Mouse (Mus musculus) C2C12 (cell line): ENCODE results near the gene Fgd6. TPM values are rescaled to one million over a fixed set of nuclear protein-coding genes. Genes with fewer than 3 reads are reported as not detected.

ENCODE experiments used
- H3K27me3 ChIP-seq: one replicate; pipeline ENCODE4 v1.6.1; 2011; ENCODE audit not compliant: control insufficient read depth, insufficient read depth, insufficient read length
- H3K36me3 ChIP-seq: one replicate; pipeline ENCODE4 v1.6.1; 2011; ENCODE audit not compliant: control insufficient read depth, insufficient read depth
- H3K4me3 ChIP-seq: one replicate; pipeline ENCODE4 v1.5.1; 2011; ENCODE audit warnings: mild to moderate bottlenecking, control low read depth; ENCODE audit not compliant: poor library complexity, insufficient read depth, severe bottlenecking
- H3K79me2 ChIP-seq: one replicate; pipeline ENCODE4 v1.6.1; 2011; ENCODE audit not compliant: control insufficient read depth, insufficient read depth
- H3K79me3 ChIP-seq: one replicate; pipeline ENCODE4 v1.6.1; 2011; ENCODE audit warnings: low read depth, control low read depth
- H3ac ChIP-seq: one replicate; pipeline ENCODE3; 2011; ENCODE audit warnings: low read depth; ENCODE audit not compliant: control insufficient read depth, insufficient read length
- CEBPB ChIP-seq: IDR thresholded peaks from one replicate; pipeline ENCODE4 v1.6.1; 2011; ENCODE audit warnings: low read depth, mild to moderate bottlenecking, control low read depth, moderate library complexity
- CTCF ChIP-seq: IDR thresholded peaks from one replicate; pipeline ENCODE4 v1.5.1; 2011; ENCODE audit not compliant: control insufficient read depth, insufficient read depth, insufficient read length
- FOSL1 ChIP-seq: IDR thresholded peaks from one replicate; pipeline ENCODE4 v1.8.0; 2011; ENCODE audit warnings: mild to moderate bottlenecking, low read length; ENCODE audit not compliant: poor library complexity, insufficient read depth, severe bottlenecking
- MAX ChIP-seq: IDR thresholded peaks from one replicate; pipeline ENCODE4 v1.6.1; 2011; ENCODE audit warnings: mild to moderate bottlenecking, control low read depth
- MYOD1 ChIP-seq: IDR thresholded peaks from one replicate; pipeline ENCODE4 v1.6.1; 2011; ENCODE audit warnings: low read depth; ENCODE audit not compliant: control insufficient read depth, insufficient read length
- MYOG ChIP-seq: IDR thresholded peaks from one replicate; pipeline ENCODE4 v1.6.1; 2011; ENCODE audit not compliant: control insufficient read depth, insufficient read length; ENCODE audit errors: extremely low read depth
- USF1 ChIP-seq: IDR thresholded peaks from one replicate; pipeline ENCODE4 v1.6.1; 2011; ENCODE audit warnings: low read depth, mild to moderate bottlenecking, control low read depth, moderate library complexity
- polyA plus RNA-seq: library from polyadenylated mRNA; unstranded; fragments of >200 nt; fragmentation: generic; extraction: Trizol; gene quantifications from one replicate; pipeline ENCODE4 v1.2.1, GENCODE M21; 2012; ENCODE audit warnings: missing spikeins

Fgd6 gene
- polyA plus RNA-seq, 1 experiment: 1.3 TPM

GRCm38 (mm10) chr10:94171440-94172130, 135.8 kb downstream of the Fgd6 start:
- H3K4me3 ChIP-seq: no peak overlapping the region
- no peaks in the 10 kb centered on the region for H3K79me3 ChIP-seq
- peaks cover 68% of the 10 kb centered on the region for H3K36me3 ChIP-seq
- H3K27me3 ChIP-seq: no peaks in the 10 kb centered on the region
- no peak for TF ChIP-seq FOSL1
- TF ChIP-seq USF1: no peak
- no peak for TF ChIP-seq CEBPB
- TF ChIP-seq CTCF: no peak
- TF ChIP-seq MAX: no peak
- no peak for TF ChIP-seq MYOG
- TF ChIP-seq MYOD1: no peak
- H3ac ChIP-seq: no peak overlapping the region
- no peaks in the 10 kb centered on the region for H3K79me2 ChIP-seq

GRCm38 (mm10) chr10:94172137-94172536, 136.3 kb downstream of the Fgd6 start:
- TF ChIP-seq CTCF (no peak), USF1 (no peak), CEBPB (no peak), FOSL1 (no peak), MYOG (no peak), MAX (no peak), MYOD1 (no peak)
- no peaks in the 10 kb centered on the region for H3K79me2 ChIP-seq
- H3K4me3 ChIP-seq: no peak overlapping the region
- H3K27me3 ChIP-seq: no peaks in the 10 kb centered on the region
- peaks cover 65% of the 10 kb centered on the region for H3K36me3 ChIP-seq
- no peak overlapping the region for H3ac ChIP-seq
- no peaks in the 10 kb centered on the region for H3K79me3 ChIP-seq

GRCm38 (mm10) chr10:94172706-94173105, 136.9 kb downstream of the Fgd6 start:
- TF ChIP-seq CTCF: no peak
- TF ChIP-seq FOSL1: no peak
- no peak for TF ChIP-seq MYOD1
- TF ChIP-seq MAX: no peak
- TF ChIP-seq CEBPB: no peak
- TF ChIP-seq USF1: no peak
- TF ChIP-seq MYOG: no peak

GRCm38 (mm10) chr10:94174652-94175051, 138.9 kb downstream of the Fgd6 start:
- no peak overlapping the region for H3ac ChIP-seq
- H3K4me3 ChIP-seq: no peak overlapping the region
- TF ChIP-seq MAX (no peak), USF1 (peak; percentile 91), CTCF (no peak), MYOD1 (no peak), FOSL1 (no peak), MYOG (no peak), CEBPB (no peak)
- H3K27me3 ChIP-seq: no peaks in the 10 kb centered on the region
- peaks cover 46% of the 10 kb centered on the region for H3K36me3 ChIP-seq
- H3K79me2 ChIP-seq: no peaks in the 10 kb centered on the region
- no peaks in the 10 kb centered on the region for H3K79me3 ChIP-seq

More at GRCm38 (mm10) chr10:94172706-94173105, 136.9 kb downstream of the Fgd6 start:
- no peak overlapping the region for H3ac ChIP-seq
- no peaks in the 10 kb centered on the region for H3K27me3 ChIP-seq
- no peak overlapping the region for H3K4me3 ChIP-seq
- H3K79me2 ChIP-seq: no peaks in the 10 kb centered on the region
- no peaks in the 10 kb centered on the region for H3K79me3 ChIP-seq
- H3K36me3 ChIP-seq: peaks cover 59% of the 10 kb centered on the region

- Histone ChIP-seq H3K36me3 (peaks cover 39% of the 10 kb centered on the region), H3K27me3 (no peaks in the 10 kb centered on the region), H3K79me2 (no peaks in the 10 kb centered on the region), H3ac (no peak overlapping the region), H3K79me3 (no peaks in the 10 kb centered on the region), H3K4me3 (no peak overlapping the region)
- TF ChIP-seq FOSL1 (no peak), MYOD1 (no peak), MYOG (no peak), CTCF (no peak), MAX (no peak), USF1 (no peak), CEBPB (no peak)
Measured at GRCm38 (mm10) chr10:94183199-94183598, 147.4 kb downstream of the Fgd6 start.

Other genes with a start within 250 kb of the Fgd6 start
- gene Usp44, start 204.4 kb upstream of the Fgd6 start, polyA plus RNA-seq: 0.37 TPM
- gene Metap2, start 138.9 kb upstream of the Fgd6 start, polyA plus RNA-seq: 205 TPM
- 10.2 TPM for gene Vezt, start 184 bp upstream of the Fgd6 start, polyA plus RNA-seq
- 5.2 TPM for gene Nr2c1, start 112.0 kb downstream of the Fgd6 start, polyA plus RNA-seq
- 364 TPM for gene Ndufa12, start 162.7 kb downstream of the Fgd6 start, polyA plus RNA-seq